Mouse (Mus musculus) gastrocnemius, postnatal 4 days (tissue): ENCODE data around the gene Ranbp10. TPM values are rescaled to one million over a fixed set of nuclear protein-coding genes. Genes with fewer than 3 reads are reported as not detected.

Experiments
- DNase-seq, 2 experiments: peaks; one replicate each; pipeline ENCODE4 v3.0.0; 2021 to 2022; ENCODE audit warnings: low spot score in 2 of 2, mixed read lengths in 2 of 2
- long read RNA-seq, 2 experiments: library from polyadenylated mRNA; stranded (forward); transcript quantifications; one replicate each; pipeline ENCODE4 v2.0.0; 2021
- total RNA-seq, 2 experiments: library from RNA; stranded (reverse); gene quantifications; 2 replicates each; pipeline ENCODE4 v1.2.3; 2021

Gene Ranbp10
- 10 to 100 TPM; 28.6 to 32.3 TPM for total RNA-seq
- long read RNA-seq, experiment 1, full-length matches to known transcripts: 17 of 39 reads
- long read RNA-seq, experiment 1, partial matches to known transcripts: 12 of 39 reads
- long read RNA-seq, experiment 1, other reads (novel, unspliced or antisense): 10 of 39 reads
- long read RNA-seq, experiment 2, full-length matches to known transcripts: 17 of 57 reads
- long read RNA-seq, experiment 2, partial matches to known transcripts: 9 of 57 reads
- long read RNA-seq, experiment 2, other reads (novel, unspliced or antisense): 31 of 57 reads

DNA sequence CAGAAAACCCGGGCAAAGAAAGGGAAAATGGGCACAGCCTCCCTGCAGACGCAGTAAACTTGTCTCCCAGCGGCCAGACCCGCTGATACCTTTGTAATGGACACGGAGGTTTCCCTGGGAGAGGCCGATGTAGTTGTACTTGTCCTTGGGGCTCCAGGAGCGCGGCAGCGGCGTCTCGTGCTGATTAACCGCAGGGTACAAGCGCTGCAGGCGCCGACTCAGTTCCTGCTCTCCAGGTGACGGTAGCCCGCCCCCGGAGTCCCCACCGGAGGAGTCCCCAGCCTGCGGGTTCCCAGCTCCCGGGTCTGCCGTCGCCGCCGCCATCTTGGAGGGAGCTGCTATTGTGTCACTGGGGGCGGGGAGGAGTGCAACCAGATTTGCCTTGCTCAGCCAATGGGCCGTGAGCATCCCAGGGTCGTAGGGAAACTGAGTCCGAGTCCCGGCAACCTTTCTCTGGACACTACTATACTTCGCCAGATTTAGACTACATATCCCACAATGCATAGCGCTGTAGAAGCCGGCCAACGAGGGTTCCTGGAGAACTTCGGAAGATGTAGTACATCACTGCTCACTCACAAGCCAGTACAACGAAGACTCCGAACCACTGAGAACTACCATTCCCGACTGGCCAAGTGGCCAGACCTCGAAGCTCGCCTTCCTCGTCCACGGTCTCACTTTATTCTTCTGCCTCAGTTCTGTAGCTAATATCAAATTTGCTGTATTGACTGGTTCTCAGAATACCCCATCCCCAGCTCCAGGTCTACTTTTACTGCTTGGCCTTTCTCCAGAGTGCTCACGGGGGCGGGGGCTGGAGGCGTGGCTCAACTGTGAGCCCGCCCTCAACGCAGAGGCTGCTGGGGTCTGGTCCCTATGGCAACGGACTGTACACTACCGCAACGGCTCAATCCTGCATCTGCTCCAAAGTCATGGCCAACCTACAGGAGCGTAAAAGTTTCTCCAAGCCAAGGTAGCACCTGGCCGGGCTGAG, at the start of gene Ranbp10, which contains the start of gene Tsnaxip1:
Gene Ranbp10 (minus strand): TSS at position 490 of the 988 bp plus-strand sequence.
Gene Tsnaxip1 (plus strand): TSS at position 871 of the 988 bp plus-strand sequence.
- peak; percentile 86 to 92 for DNase-seq

DNA sequence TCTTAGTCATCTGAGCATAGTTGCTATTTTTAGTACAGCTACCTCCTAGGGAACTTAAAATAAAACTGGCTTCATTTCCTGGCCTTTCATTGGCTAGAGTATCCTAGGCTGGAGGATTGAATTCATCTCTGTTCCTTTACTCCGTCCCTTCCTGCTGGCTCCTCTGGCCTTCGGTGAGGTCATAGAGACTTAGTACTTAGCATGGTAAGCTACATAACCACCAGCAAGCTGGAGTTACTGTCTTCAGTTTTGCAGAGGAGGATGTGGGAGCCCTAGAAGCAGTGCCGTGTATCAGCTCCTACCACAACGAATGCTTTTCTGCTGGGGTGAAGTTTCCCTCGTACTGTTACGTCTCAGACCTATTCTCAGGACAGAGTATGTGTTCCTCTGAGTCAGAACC, 47.2 kb upstream of the Ranbp10 start:
- DNase-seq: no peak

- no peak for DNase-seq
Observed at GRCm38 (mm10) chr8:105866364-105867029, 39.3 kb upstream of the Ranbp10 start.

DNA sequence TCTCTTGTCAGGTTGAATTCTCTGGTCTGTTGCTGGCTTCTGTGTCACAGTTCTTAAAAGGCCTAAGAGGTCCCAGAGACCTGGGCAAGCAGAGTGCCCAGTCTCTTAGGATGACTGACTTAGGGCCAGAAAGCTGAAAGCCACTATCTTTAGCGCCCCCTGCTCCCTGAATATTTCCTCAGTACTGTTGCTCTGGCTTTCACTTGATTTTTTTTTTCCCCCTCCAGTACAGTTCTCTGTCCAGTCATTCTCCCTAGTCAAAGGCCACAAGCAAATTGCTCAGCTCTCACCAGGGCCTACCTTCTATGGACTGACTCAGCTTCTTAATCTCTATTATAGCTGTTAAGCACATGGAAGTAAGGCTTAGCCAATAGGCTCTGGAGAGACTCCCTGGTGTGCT, 34.8 kb upstream of the Ranbp10 start:
- DNase-seq: no peak

GRCm38 (mm10) chr8:105860143-105860981, 33.2 kb upstream of the Ranbp10 start, which contains the start of gene Nutf2:
Nutf2 (plus strand) TSS chr8:105860580.
- DNase-seq: peak; percentile 79 to 93

DNA sequence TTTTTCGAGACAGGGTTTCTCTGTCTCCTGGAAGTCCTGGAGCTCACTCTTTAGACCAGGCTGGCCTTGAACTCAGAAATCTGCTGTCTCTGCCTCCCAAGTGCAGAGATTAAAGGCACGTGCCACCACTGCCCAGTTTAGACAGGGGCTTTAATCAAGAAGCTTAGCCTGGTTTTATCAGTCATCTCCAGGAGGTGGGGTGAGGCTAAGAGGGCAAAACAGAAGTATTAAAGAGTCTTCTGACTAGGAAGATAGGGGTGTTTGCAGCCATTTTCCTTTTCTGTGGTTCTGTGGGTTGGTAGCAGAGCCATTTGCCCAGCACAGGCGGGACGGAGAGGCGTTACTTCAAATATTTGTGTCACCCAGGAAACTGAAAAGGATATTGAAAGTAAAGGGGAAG, 32.2 kb upstream of the Ranbp10 start:
- no peak for DNase-seq

DNA sequence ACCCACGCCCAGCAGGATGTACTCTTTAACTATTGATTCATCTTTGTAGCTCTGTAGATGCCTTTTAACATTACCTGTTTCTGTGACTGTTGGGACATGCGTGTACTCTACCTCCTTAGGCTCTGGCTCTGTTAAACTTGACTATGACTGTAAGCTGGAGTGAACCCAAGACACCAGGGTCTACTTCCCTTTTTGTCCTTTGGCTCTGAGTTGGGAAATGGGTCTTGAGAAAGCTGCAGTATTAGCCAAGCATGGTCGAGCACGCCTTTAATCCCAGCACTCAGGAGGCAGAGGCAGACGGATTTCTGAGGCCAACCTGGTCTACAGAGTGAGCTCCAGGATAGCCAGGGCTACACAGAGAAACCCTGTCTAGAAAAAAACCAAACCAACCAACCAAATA, 31.3 kb upstream of the Ranbp10 start:
- no peak for DNase-seq

DNA sequence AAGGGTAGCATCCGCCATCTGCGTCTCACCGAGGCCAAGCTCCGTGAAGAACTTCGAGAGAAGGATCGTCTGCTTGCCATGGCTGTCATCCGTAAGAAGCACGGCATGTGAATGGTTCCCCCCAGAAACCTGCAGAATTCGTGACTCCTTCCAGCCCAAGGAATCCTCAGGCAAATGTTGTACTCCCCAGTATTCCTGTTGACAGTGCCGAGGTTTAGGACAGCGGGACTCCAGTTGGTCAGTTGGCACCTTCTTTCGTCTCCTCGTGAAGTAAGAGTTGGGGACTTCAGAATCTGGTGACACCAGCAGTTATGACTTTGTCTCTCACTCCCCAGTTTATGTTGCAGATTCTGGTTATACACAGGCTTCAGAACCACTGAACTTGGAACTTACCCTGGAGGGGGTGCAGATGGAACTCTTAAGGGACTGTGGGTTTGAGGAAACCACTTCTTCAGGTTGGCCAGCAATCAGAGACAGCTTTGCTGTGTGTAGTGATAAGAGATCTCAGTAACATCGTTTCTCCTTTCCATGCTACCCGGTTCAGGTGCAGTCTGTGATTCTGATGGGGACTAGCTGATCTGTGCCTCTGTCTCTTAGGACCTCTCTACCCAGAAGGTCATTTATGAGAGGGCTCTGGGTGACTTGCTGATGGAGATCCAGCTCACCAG, 29.2 kb upstream of the Ranbp10 start:
- no peak for DNase-seq

DNA sequence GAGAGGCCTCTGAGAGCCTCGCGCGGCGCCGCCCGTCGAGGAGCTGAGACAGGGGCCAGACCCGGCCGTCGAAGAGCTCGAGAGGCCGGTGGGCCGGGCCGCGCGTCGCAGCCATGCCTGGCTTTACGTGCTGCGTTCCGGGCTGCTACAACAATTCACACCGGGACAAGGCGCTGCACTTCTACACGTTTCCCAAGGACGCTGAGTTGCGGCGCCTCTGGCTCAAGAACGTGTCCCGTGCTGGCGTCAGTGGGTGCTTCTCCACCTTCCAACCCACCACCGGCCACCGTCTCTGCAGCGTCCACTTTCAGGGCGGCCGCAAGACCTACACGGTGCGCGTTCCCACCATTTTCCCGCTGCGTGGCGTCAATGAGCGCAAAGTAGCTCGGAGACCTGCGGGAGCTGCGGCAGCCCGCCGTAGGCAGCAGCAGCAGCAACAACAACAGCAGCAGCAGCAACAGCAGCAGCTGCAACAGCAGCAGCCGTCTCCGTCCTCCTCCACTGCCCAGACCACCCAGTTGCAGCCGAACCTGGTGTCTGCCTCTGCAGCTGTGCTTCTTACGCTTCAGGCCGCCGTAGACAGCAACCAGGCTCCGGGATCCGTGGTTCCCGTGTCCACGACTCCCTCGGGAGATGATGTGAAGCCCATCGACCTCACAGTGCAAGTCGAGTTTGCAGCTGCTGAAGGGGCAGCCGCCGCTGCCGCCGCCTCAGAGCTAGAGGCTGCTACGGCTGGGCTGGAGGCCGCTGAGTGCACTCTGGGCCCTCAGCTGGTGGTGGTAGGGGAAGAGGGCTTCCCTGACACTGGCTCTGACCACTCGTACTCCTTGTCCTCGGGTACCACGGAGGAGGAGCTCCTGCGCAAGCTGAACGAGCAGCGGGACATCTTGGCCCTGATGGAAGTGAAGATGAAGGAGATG, 28.4 kb upstream of the Ranbp10 start:
- peak; percentile 32 to 68 for DNase-seq

DNA sequence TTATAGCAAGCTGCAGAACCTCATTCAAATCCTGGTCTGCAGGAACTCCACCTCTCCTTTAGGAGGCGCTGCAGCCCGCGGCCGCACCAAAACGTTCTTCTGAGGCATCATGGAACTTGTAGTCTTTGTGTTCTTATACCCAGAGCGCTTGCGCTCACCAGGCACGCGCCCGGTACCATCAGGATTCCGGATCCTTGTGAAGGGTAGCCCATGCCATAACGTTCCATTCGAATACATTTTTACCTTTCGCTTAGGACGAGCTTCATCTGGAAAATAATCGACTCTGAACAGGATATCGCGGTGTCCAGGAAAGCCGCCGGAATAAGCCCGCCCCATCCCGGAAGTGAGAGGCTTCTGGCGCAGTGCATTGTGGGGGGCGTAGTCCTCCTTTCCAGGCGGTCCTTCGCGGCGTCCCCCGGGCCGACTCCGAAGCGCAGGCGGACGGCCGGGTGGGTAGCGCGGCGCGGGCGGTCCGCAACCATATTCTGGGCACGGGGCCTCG, 27.6 kb upstream of the Ranbp10 start, which contains the start of gene Thap11:
Gene Thap11 (plus strand): TSS at position 418 of the 502 bp plus-strand sequence.
- DNase-seq: peak; percentile 87 to 95

- no peak for DNase-seq
Observed at GRCm38 (mm10) chr8:105854303-105854702, 27.2 kb upstream of the Ranbp10 start.

- DNase-seq: no peak
Observed at GRCm38 (mm10) chr8:105853178-105853577, 26.0 kb upstream of the Ranbp10 start, which contains the start of gene Cenpt. Cenpt (minus strand) TSS chr8:105853278.

DNA sequence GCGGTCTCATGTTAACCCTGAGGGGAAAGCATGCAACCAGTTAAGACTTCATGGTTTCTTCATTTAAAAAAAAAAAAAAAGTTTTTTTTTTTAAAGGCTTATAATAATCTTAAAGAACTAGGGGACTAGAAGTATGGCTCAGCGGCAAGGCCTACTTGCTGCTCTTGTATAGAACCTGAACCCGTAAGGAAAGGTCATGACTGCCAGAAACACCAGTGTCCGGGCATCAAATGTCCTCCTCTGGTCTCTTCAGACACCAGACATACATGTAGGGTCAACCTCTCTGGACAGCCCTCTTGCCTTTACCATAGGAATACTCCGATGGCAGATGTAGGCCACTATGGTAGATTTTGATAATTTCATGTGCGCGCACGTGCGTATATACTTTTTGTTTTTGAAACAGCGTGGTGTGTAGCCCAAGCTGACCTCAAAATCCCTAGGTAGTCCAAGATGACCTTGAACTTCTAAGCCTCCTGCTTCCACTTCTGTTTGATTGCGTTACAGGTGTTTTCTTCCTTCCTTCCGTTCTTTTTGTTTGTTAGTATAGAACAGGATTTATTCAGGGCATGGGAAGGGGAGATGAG, 25.1 kb upstream of the Ranbp10 start:
- no peak for DNase-seq

- peak; percentile 80 to 91 for DNase-seq
Observed at GRCm38 (mm10) chr8:105851651-105852143, 24.5 kb upstream of the Ranbp10 start.

DNA sequence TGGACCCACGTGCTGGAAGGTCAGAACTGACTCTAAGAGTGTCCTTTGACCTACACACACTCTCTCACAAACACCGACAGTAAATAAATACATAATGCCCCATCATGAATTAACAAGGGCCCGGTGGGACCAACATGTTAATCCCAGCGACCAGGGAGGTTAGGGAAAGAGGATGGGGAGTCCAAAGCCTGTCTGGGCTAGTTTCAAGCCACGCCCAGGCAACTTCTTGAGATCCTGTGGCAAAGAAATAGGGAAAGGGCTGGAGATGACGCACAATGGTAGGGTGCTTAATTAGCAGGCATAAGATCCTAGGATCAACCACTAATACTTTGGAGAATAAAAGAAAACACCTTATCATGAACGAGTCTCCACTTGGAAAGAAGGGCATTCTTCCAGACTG, 23.5 kb upstream of the Ranbp10 start:
- DNase-seq: no peak

GRCm38 (mm10) chr8:105850014-105850413, 22.9 kb upstream of the Ranbp10 start:
- DNase-seq: no peak

- DNase-seq: no peak
Observed at GRCm38 (mm10) chr8:105846678-105847077, 19.5 kb upstream of the Ranbp10 start.

DNA sequence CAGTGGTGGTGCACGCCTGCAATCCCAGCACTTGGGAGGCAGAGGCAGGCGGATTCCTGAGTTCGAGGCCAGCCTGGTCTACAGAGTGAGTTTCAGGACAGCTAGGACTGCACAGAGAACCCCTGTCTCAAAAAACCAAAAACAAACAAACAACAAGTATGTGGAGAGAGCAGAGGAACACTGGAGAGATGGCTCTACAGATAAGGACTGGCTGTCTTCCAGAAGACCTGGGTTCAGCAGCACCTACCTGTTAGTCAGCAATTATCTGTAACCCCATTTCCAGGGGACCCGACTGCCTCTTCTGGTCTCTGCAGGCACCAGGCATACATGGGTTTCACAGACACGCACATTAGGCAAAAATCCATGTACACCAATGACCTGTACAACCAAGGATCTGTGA, 12.1 kb upstream of the Ranbp10 start:
- no peak for DNase-seq
